Mouse (Mus musculus): ENCODE results near the gene Slfn14. TPM values are rescaled to one million over a fixed set of nuclear protein-coding genes. Genes with fewer than 3 reads are reported as not detected.
"Not testable (repeated sequence)": the region's sequence is repeated elsewhere in the genome, so short reads cannot be mapped to it uniquely, and the experiment has no call there.

The Slfn14 gene
- polyA plus RNA-seq (2015; fragmentation: Nextera tagmentation; extraction: Ambion mirVana) = 0.17 and 0.19 TPM in 2 replicates

- Histone ChIP-seq H3K9me3 (replicated peaks; ENCODE audit: control insufficient read depth, low read length) (no peaks in the 10 kb centered on the region), H3K4me2 (ENCODE audit: low read depth, low read length) (no peak within 1 kb of the TSS), H3K9ac (ENCODE audit: low read length) (no peak within 1 kb of the TSS), H3K4me3 (ENCODE audit: low read length) (no peak within 1 kb of the TSS), H3K27me3 (ENCODE audit: control insufficient read depth, insufficient read depth, low read length) (no peaks in the 10 kb centered on the region), H3K4me1 (ENCODE audit: control insufficient read depth, insufficient read depth, low read length) (peaks cover 7% of the 10 kb centered on the region; the same call in 1 of the 2 replicates), H3K36me3 (ENCODE audit: control insufficient read depth, insufficient read depth) (no peaks in the 10 kb centered on the region), H3K27ac (ENCODE audit: low read length) (no peak within 1 kb of the TSS)
- ATAC-seq (replicated peaks; ENCODE audit: extremely low read depth, insufficient read depth, low FRiP score) = no peak
- WGBS = 47% methylated on average over 1 of the region's 1 CpGs
Measured at GRCm38 (mm10) chr11:83286566-83286965, at the start of gene Slfn14. Gene Slfn14 (minus strand): TSS chr11:83286726.

GRCm38 (mm10) chr11:83335826-83336225, 49.3 kb upstream of the Slfn14 start:
- no peak overlapping the region for H3K27ac ChIP-seq (ENCODE audit: low read length)
- H3K4me3 ChIP-seq (ENCODE audit: low read length) = no peak overlapping the region
- WGBS = 88% methylated on average over 7 of the region's 7 CpGs
- peaks cover 45% of the 10 kb centered on the region for H3K36me3 ChIP-seq (ENCODE audit: control insufficient read depth, insufficient read depth)
- H3K27me3 ChIP-seq (ENCODE audit: control insufficient read depth, insufficient read depth, low read length) = no peaks in the 10 kb centered on the region
- no peak overlapping the region for H3K4me2 ChIP-seq (ENCODE audit: low read depth, low read length)
- H3K9me3 ChIP-seq (replicated peaks; ENCODE audit: control insufficient read depth, low read length) = no peaks in the 10 kb centered on the region
- H3K9ac ChIP-seq (ENCODE audit: low read length) = no peak overlapping the region
- no peaks in the 10 kb centered on the region for H3K4me1 ChIP-seq (ENCODE audit: control insufficient read depth, insufficient read depth, low read length)
- ATAC-seq (replicated peaks; ENCODE audit: extremely low read depth, insufficient read depth, low FRiP score) = no peak

GRCm38 (mm10) chr11:83327427-83327826, 40.9 kb upstream of the Slfn14 start:
- 62% methylated on average over 3 of the region's 3 CpGs for WGBS
- Histone ChIP-seq H3K9me3 (replicated peaks; ENCODE audit: control insufficient read depth, low read length) (no peaks in the 10 kb centered on the region), H3K4me2 (ENCODE audit: low read depth, low read length) (no peak overlapping the region), H3K27me3 (ENCODE audit: control insufficient read depth, insufficient read depth, low read length) (no peaks in the 10 kb centered on the region), H3K36me3 (ENCODE audit: control insufficient read depth, insufficient read depth) (peaks cover 41% of the 10 kb centered on the region), H3K4me3 (ENCODE audit: low read length) (no peak overlapping the region), H3K4me1 (ENCODE audit: control insufficient read depth, insufficient read depth, low read length) (no peaks in the 10 kb centered on the region), H3K27ac (ENCODE audit: low read length) (no peak overlapping the region), H3K9ac (ENCODE audit: low read length) (no peak overlapping the region)
- ATAC-seq (replicated peaks; ENCODE audit: extremely low read depth, insufficient read depth, low FRiP score) = no peak

- not testable (repeated sequence) for H3K9me3 ChIP-seq (replicated peaks; ENCODE audit: control insufficient read depth, low read length); H3K4me2 ChIP-seq (ENCODE audit: low read depth, low read length); H3K4me1 ChIP-seq (ENCODE audit: control insufficient read depth, insufficient read depth, low read length); ATAC-seq (replicated peaks; ENCODE audit: extremely low read depth, insufficient read depth, low FRiP score); H3K4me3 ChIP-seq (ENCODE audit: low read length); H3K27me3 ChIP-seq (ENCODE audit: control insufficient read depth, insufficient read depth, low read length); H3K9ac ChIP-seq (ENCODE audit: low read length); H3K27ac ChIP-seq (ENCODE audit: low read length)
- peaks cover 49% of the 10 kb centered on the region for H3K36me3 ChIP-seq (ENCODE audit: control insufficient read depth, insufficient read depth)
- 88% methylated on average over 3 of the region's 3 CpGs for WGBS
Measured at GRCm38 (mm10) chr11:83326692-83327091, 40.2 kb upstream of the Slfn14 start.

- Histone ChIP-seq H3K27ac (ENCODE audit: low read length) (no peak overlapping the region), H3K4me3 (ENCODE audit: low read length) (no peak overlapping the region), H3K4me2 (ENCODE audit: low read depth, low read length) (no peak overlapping the region), H3K9me3 (replicated peaks; ENCODE audit: control insufficient read depth, low read length) (no peaks in the 10 kb centered on the region), H3K27me3 (ENCODE audit: control insufficient read depth, insufficient read depth, low read length) (no peaks in the 10 kb centered on the region), H3K4me1 (ENCODE audit: control insufficient read depth, insufficient read depth, low read length) (no peaks in the 10 kb centered on the region), H3K9ac (ENCODE audit: low read length) (no peak overlapping the region), H3K36me3 (ENCODE audit: control insufficient read depth, insufficient read depth) (peaks cover 31% of the 10 kb centered on the region)
- WGBS = 66% methylated on average over 4 of the region's 4 CpGs
- ATAC-seq (replicated peaks; ENCODE audit: extremely low read depth, insufficient read depth, low FRiP score) = no peak
Measured at GRCm38 (mm10) chr11:83319048-83319447, 32.5 kb upstream of the Slfn14 start.

GRCm38 (mm10) chr11:83312471-83312870, 25.9 kb upstream of the Slfn14 start:
- no peak overlapping the region for H3K27ac ChIP-seq (ENCODE audit: low read length)
- H3K9me3 ChIP-seq (replicated peaks; ENCODE audit: control insufficient read depth, low read length) = no peaks in the 10 kb centered on the region
- H3K4me3 ChIP-seq (ENCODE audit: low read length) = no peak overlapping the region
- H3K36me3 ChIP-seq (ENCODE audit: control insufficient read depth, insufficient read depth) = peaks cover 14% of the 10 kb centered on the region; the same call in 1 of the 2 replicates
- H3K4me2 ChIP-seq (ENCODE audit: low read depth, low read length) = no peak overlapping the region
- no peaks in the 10 kb centered on the region for H3K27me3 ChIP-seq (ENCODE audit: control insufficient read depth, insufficient read depth, low read length)
- H3K4me1 ChIP-seq (ENCODE audit: control insufficient read depth, insufficient read depth, low read length) = no peaks in the 10 kb centered on the region
- H3K9ac ChIP-seq (ENCODE audit: low read length) = no peak overlapping the region
- no peak for ATAC-seq (replicated peaks; ENCODE audit: extremely low read depth, insufficient read depth, low FRiP score)
- 77% methylated on average over 5 of the region's 5 CpGs for WGBS

- H3K27me3 ChIP-seq (ENCODE audit: control insufficient read depth, insufficient read depth, low read length) = no peaks in the 10 kb centered on the region
- 78% methylated on average over 4 of the region's 4 CpGs for WGBS
- no peaks in the 10 kb centered on the region for H3K9me3 ChIP-seq (replicated peaks; ENCODE audit: control insufficient read depth, low read length)
- H3K36me3 ChIP-seq (ENCODE audit: control insufficient read depth, insufficient read depth) = 0 out of 2 replicates have a peak, but pooled peaks cover 3% of the 10 kb centered on the region
- peaks cover 14% of the 10 kb centered on the region for H3K4me1 ChIP-seq (ENCODE audit: control insufficient read depth, insufficient read depth, low read length)
- ATAC-seq (replicated peaks; ENCODE audit: extremely low read depth, insufficient read depth, low FRiP score) = no peak
- no peak overlapping the region for H3K9ac ChIP-seq (ENCODE audit: low read length)
- no peak overlapping the region for H3K27ac ChIP-seq (ENCODE audit: low read length)
- no peak overlapping the region for H3K4me3 ChIP-seq (ENCODE audit: low read length)
- no peak overlapping the region for H3K4me2 ChIP-seq (ENCODE audit: low read depth, low read length)
Measured at GRCm38 (mm10) chr11:83306700-83307253, 20.3 kb upstream of the Slfn14 start.

GRCm38 (mm10) chr11:83304485-83304884, 18.0 kb upstream of the Slfn14 start:
- H3K9ac ChIP-seq (ENCODE audit: low read length) = no peak overlapping the region
- no peak for ATAC-seq (replicated peaks; ENCODE audit: extremely low read depth, insufficient read depth, low FRiP score)
- peaks cover 14% of the 10 kb centered on the region for H3K4me1 ChIP-seq (ENCODE audit: control insufficient read depth, insufficient read depth, low read length)
- no peaks in the 10 kb centered on the region for H3K9me3 ChIP-seq (replicated peaks; ENCODE audit: control insufficient read depth, low read length)
- H3K27me3 ChIP-seq (ENCODE audit: control insufficient read depth, insufficient read depth, low read length) = no peaks in the 10 kb centered on the region
- H3K36me3 ChIP-seq (ENCODE audit: control insufficient read depth, insufficient read depth) = 0 out of 2 replicates have a peak, but pooled peaks cover 3% of the 10 kb centered on the region
- H3K4me2 ChIP-seq (ENCODE audit: low read depth, low read length) = no peak overlapping the region
- WGBS = 88% methylated on average over 2 of the region's 2 CpGs
- no peak overlapping the region for H3K27ac ChIP-seq (ENCODE audit: low read length)
- H3K4me3 ChIP-seq (ENCODE audit: low read length) = no peak overlapping the region

GRCm38 (mm10) chr11:83303751-83304150, 17.2 kb upstream of the Slfn14 start:
- 44% methylated on average over 5 of the region's 5 CpGs for WGBS

More at GRCm38 (mm10) chr11:83303751-83304150, 17.2 kb upstream of the Slfn14 start:
- H3K9ac ChIP-seq (ENCODE audit: low read length) = peak overlapping the region; percentile 96
- H3K4me3 ChIP-seq (ENCODE audit: low read length) = peak overlapping the region; percentile 22
- no peak for ATAC-seq (replicated peaks; ENCODE audit: extremely low read depth, insufficient read depth, low FRiP score)
- no peak overlapping the region for H3K27ac ChIP-seq (ENCODE audit: low read length)
- 0 out of 2 replicates have a peak, but pooled peaks cover 3% of the 10 kb centered on the region for H3K36me3 ChIP-seq (ENCODE audit: control insufficient read depth, insufficient read depth)
- H3K9me3 ChIP-seq (replicated peaks; ENCODE audit: control insufficient read depth, low read length) = no peaks in the 10 kb centered on the region
- peaks cover 14% of the 10 kb centered on the region for H3K4me1 ChIP-seq (ENCODE audit: control insufficient read depth, insufficient read depth, low read length)
- no peaks in the 10 kb centered on the region for H3K27me3 ChIP-seq (ENCODE audit: control insufficient read depth, insufficient read depth, low read length)
- H3K4me2 ChIP-seq (ENCODE audit: low read depth, low read length) = peak overlapping the region; percentile 86
